Mouse (Mus musculus) intestine, postnatal 0 days (tissue): Measurements from ENCODE around the gene Gm49368. TPM values are rescaled to one million over a fixed set of nuclear protein-coding genes. Genes with fewer than 3 reads are reported as not detected.

Experiments
- ATAC-seq: fragments of 200-750 bp; cut with Nextera tagmentation; 2 replicates; pipeline ENCODE4 v1.8.0; 2017; ENCODE audit warnings: mild to moderate bottlenecking, moderate TSS enrichment, moderate library complexity
- H3K27ac ChIP-seq: fragments of 300-500 bp; sonication (generic); 2 replicates; pipeline ENCODE4 v1.5.1; 2014; ENCODE audit warnings: mild to moderate bottlenecking, low read depth, low read length, moderate library complexity
- H3K27me3 ChIP-seq: fragments of 300-500 bp; sonication (generic); replicated peaks from 2 replicates; pipeline ENCODE4 v1.6.1; 2014; ENCODE audit warnings: low read length, mixed read lengths; ENCODE audit not compliant: control insufficient read depth, insufficient read depth
- H3K36me3 ChIP-seq: fragments of 300-500 bp; sonication (generic); 2 replicates; pipeline ENCODE4 v1.6.1; 2014; ENCODE audit warnings: mild to moderate bottlenecking, moderate library complexity; ENCODE audit not compliant: control insufficient read depth, insufficient read depth
- H3K4me1 ChIP-seq: fragments of 300-500 bp; sonication (generic); replicated peaks from 2 replicates; pipeline ENCODE4 v1.6.1; 2014; ENCODE audit warnings: antibody characterized with exemption, low read length, mixed read lengths; ENCODE audit not compliant: control insufficient read depth, insufficient read depth
- H3K4me2 ChIP-seq: fragments of 300-500 bp; sonication (generic); replicated peaks from 2 replicates; pipeline ENCODE4 v1.6.1; 2014; ENCODE audit warnings: low read depth, mild to moderate bottlenecking, moderate library complexity
- H3K4me3 ChIP-seq: fragments of 300-500 bp; sonication (generic); 2 replicates; pipeline ENCODE4 v1.5.1; 2014; ENCODE audit warnings: low read depth, low read length
- H3K9ac ChIP-seq: fragments of 300-500 bp; sonication (generic); 2 replicates; pipeline ENCODE4 v1.6.1; 2014; ENCODE audit warnings: mild to moderate bottlenecking, low read depth, low read length
- H3K9me3 ChIP-seq: fragments of 300-500 bp; sonication (generic); 2 replicates; pipeline ENCODE4 v1.6.1; 2016; ENCODE audit warnings: mixed run types; ENCODE audit not compliant: control insufficient read depth
- CTCF ChIP-seq: sonication (generic); IDR thresholded peaks from 2 replicates; pipeline ENCODE4 v1.5.1; 2016; ENCODE audit warnings: low read depth, mild to moderate bottlenecking, control low read depth, antibody characterized with exemption, moderate library complexity
- WGBS: fragments of 180-500 bp; shearing (Covaris S2); extraction: QIAGEN DNeasy Blood & Tissue Kit; methylation state at CpG from one replicate; pipeline ENCODE4 v1.1.7; 2014; 5-methylcytosine and 5-hydroxymethylcytosine counted together
- polyA plus RNA-seq: library from polyadenylated mRNA; unstranded; fragments of >200 nt; fragmentation: Nextera tagmentation; extraction: Ambion mirVana; gene quantifications from 2 replicates; pipeline ENCODE4 v1.2.1, GENCODE M21; 2015

The Gm49368 gene
- polyA plus RNA-seq, 1 experiment from 2014 or later, result not detected

DNA sequence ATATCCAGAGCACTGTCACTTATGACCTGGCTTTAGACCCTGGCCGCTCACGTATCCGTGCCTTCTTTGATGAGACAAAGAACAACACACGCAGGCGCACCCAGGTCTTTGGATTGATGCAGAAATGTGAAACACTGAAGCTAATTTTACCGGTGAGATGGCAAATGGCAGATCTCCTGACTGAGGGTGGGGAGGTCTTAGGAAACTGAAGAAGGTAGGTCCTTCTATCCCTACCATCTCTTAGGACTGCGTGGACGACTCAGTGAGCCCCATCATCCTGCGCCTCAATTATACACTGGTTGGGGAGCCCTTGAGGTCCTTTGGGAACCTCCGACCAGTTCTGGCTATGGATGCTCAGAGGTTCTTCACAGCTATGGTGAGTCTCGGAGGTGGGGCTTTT is 49.6 kb downstream of the Gm49368 start:
- H3K4me1 ChIP-seq, result no peaks in the 10 kb centered on the region
- no peak overlapping the region for H3K4me2 ChIP-seq
- no peak overlapping the region for H3K9ac ChIP-seq
- H3K27me3 ChIP-seq, result no peaks in the 10 kb centered on the region
- WGBS, result 93% methylated on average over 11 of the region's 11 CpGs
- no peak for ATAC-seq
- no peaks in the 10 kb centered on the region for H3K9me3 ChIP-seq
- no peak for TF ChIP-seq CTCF
- no peak overlapping the region for H3K27ac ChIP-seq
- no peaks in the 10 kb centered on the region for H3K36me3 ChIP-seq
- no peak overlapping the region for H3K4me3 ChIP-seq

DNA sequence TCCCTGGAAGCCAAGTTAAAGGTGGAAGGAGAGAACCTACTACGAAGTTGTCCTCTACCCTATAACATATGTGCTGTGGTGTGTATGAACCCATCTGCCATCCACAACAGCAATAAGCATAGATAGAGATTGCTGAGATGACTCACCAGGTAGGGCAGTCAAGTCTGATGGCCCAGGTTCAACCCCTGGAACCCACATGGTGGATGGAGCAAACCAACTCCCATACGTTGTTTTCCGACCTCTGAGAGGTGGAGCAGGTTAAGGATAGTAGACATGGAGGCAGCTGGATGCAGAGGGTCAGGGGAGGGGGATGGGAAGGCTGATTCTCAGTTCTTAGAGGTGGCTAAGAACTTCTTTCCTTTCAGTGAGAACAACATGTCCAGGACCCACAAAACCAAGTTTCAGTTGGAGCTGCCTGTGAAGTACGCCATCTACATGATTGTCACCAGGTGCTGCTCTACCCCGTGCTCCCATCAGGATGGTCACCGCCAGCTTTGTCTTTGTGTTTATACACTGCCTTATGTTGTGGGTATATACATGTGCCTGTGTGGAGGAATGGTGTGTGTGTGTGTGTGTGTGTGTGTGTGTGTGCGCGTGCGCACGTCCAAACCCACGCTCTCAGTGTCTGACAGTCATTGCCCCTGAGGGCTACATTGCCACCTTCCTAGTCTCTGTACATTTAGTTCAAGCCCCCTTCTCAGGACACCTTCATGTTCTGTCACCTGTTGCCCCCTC is 52.1 kb downstream of the Gm49368 start:
- Histone ChIP-seq H3K36me3 (no peaks in the 10 kb centered on the region), H3K4me1 (no peaks in the 10 kb centered on the region), H3K27ac (no peak overlapping the region), H3K4me3 (no peak overlapping the region), H3K4me2 (no peak overlapping the region), H3K9me3 (no peaks in the 10 kb centered on the region), H3K9ac (no peak overlapping the region), H3K27me3 (no peaks in the 10 kb centered on the region)
- no peak for TF ChIP-seq CTCF
- 92% methylated on average over 11 of the region's 11 CpGs for WGBS
- ATAC-seq, result no peak

DNA sequence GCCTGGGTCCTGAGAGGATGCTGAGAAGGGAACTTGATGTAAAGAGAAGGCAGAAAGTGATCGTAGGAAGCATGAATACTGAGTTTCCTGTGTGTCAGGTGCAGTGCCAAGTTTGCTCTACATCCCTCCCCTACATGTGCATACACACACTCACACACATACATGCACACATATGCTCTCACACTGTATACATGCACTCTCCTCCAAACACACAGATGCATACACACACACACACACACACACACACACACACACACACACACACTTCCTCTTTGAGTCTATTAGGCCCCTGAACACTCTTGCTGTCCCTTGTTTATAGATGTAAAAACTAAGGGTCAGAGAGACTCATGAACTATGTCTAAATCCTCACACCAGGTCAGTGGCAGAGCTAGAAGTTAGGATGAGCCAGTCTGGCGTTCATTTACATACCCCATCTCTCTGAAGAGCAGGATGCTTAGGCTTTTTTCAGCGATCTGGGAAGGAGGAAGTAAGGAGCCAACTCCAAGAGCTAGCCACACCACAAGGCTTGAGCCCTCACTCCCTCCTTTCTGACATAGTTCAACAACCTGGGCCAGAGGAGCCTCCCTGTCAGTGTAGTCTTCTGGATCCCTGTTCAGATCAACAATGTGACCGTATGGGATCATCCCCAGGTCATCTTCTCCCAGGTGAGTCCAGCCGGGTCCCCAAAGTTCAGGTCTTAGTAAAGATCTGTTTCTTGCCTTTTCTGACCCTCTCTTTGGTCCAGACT is 52.9 kb downstream of the Gm49368 start:
- Histone ChIP-seq H3K36me3 (no peaks in the 10 kb centered on the region), H3K27me3 (no peaks in the 10 kb centered on the region), H3K9ac (no peak overlapping the region), H3K4me1 (no peaks in the 10 kb centered on the region), H3K4me3 (no peak overlapping the region), H3K27ac (no peak overlapping the region), H3K9me3 (no peaks in the 10 kb centered on the region), H3K4me2 (no peak overlapping the region)
- ATAC-seq, result no peak
- 71% methylated on average over 5 of the region's 5 CpGs for WGBS
- TF ChIP-seq CTCF, result no peak

DNA sequence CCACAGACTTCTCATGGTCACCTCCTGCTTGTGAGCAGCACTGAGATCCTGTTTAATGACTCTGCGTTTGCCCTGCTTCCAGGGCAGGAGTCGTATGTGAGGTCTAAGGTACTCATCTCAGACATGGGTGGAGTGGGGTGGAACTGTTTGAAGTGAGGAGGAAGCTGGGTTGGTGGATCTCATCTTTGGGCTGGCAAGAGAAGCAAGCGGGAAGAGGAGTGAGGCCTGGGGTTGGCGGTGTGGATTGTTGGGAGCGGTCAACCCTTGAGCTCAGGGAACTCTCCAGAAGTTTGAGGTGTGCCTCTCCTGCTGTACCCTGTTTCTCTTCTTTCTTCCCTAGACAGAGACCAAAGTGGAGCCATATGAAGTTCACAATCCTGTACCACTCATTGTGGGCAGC is 53.9 kb downstream of the Gm49368 start:
- H3K27ac ChIP-seq, result no peak overlapping the region
- ATAC-seq, result no peak
- H3K4me3 ChIP-seq, result no peak overlapping the region
- H3K9me3 ChIP-seq, result no peaks in the 10 kb centered on the region
- H3K4me2 ChIP-seq, result no peak overlapping the region
- TF ChIP-seq CTCF, result no peak
- H3K36me3 ChIP-seq, result no peaks in the 10 kb centered on the region
- 86% methylated on average over 5 of the region's 5 CpGs for WGBS
- no peak overlapping the region for H3K9ac ChIP-seq
- no peaks in the 10 kb centered on the region for H3K27me3 ChIP-seq
- no peaks in the 10 kb centered on the region for H3K4me1 ChIP-seq

DNA sequence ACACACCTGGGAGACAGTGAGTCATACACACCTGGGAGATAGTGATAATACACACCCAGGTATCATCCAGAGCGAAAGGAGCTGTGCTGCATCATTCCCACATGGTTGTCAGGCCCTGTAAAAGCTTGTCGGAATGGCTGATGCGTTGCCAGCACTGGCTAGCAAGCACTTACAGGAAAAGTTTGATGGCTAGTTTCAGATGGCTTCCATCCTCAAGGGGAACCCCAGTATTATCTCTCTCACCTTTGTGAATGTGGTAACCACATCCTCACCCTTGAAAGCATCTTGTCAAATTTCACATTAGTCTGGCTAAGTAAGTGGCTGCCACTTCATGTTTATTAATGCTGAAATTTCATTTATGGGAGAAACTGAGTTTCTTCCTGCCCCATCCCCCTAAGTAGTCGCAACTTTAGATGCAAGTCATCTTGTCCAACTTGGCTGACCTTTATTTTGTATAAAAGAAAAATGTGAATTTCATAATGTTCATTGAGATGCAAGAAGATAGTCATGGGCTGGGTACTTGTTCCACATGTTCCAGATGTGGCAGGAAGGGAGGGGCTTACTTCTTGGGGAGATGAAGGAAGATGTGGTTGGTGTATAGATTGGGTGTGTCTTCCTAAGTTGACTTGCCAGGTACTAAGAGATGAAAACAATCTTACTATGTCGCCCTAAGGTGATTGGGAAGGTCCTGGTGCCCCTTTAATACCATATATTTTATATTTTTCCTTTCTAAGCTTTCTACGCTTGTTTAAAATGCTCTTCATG is 57.4 kb downstream of the Gm49368 start:
- Histone ChIP-seq H3K27me3 (no peaks in the 10 kb centered on the region), H3K4me2 (no peak overlapping the region), H3K27ac (0 out of 2 replicates have a peak overlapping the region, but pooled peaks have one; percentile 35), H3K4me3 (no peak overlapping the region), H3K9ac (no peak overlapping the region), H3K36me3 (no peaks in the 10 kb centered on the region), H3K9me3 (no peaks in the 10 kb centered on the region), H3K4me1 (no peaks in the 10 kb centered on the region)
- no peak for TF ChIP-seq CTCF
- no peak for ATAC-seq
- WGBS, result 80% methylated on average over 6 of the region's 6 CpGs
